Mouse (Mus musculus): ENCODE results near the gene Ddx39b. TPM values are rescaled to one million over a fixed set of nuclear protein-coding genes. Genes with fewer than 3 reads are reported as not detected.

The Ddx39b gene
- polyA plus RNA-seq, 1 experiment from 2014 or later = 432 TPM

DNA sequence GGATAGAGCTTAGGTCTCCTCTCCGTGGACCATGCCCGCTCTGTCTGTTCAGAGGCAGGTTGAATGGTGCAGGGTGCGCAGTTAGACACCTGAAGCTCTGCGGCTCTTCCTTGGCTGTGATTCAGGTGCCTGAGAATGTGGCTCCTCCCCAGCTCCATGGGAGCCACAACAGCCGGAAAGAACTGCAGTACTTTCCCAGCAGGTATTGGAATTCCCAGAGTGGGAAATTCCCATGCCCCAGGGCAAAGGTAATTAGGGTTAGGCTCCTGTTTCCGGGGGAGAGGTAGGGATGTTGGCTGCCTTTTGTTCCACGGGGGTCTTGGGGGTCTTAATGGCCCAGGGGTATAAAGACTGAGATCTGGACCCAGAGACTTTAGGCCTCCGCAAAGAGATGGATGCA is 42.6 kb upstream of the Ddx39b start:
- ATAC-seq (replicated peaks; ENCODE audit: low FRiP score) = no peak
- 55% methylated on average over 8 of the region's 8 CpGs for WGBS
- Histone ChIP-seq H3K9me3 (ENCODE audit: control insufficient read depth, low read length) (no peaks in the 10 kb centered on the region), H3K4me1 (replicated peaks; ENCODE audit: control insufficient read depth, insufficient read depth, low read length) (peaks cover 11% of the 10 kb centered on the region), H3K27me3 (replicated peaks; ENCODE audit: control insufficient read depth, insufficient read depth, low read length) (peaks cover 59% of the 10 kb centered on the region), H3K4me2 (no peak overlapping the region), H3K9ac (ENCODE audit: low read depth, low read length) (no peak overlapping the region), H3K4me3 (ENCODE audit: low read depth, low read length) (no peak overlapping the region), H3K27ac (ENCODE audit: low read depth, low read length) (no peak overlapping the region), H3K36me3 (ENCODE audit: control insufficient read depth, insufficient read depth, low read length) (no peaks in the 10 kb centered on the region)
- DNase-seq (ENCODE audit: low spot score) = no peak

- H3K36me3 ChIP-seq (ENCODE audit: control insufficient read depth, insufficient read depth, low read length) = no peaks in the 10 kb centered on the region
- WGBS = 52% methylated on average over 11 of the region's 11 CpGs
- peaks cover 62% of the 10 kb centered on the region for H3K27me3 ChIP-seq (replicated peaks; ENCODE audit: control insufficient read depth, insufficient read depth, low read length)
- peaks cover 3% of the 10 kb centered on the region; the same call in 1 of the 2 replicates for H3K4me1 ChIP-seq (replicated peaks; ENCODE audit: control insufficient read depth, insufficient read depth, low read length)
- peak overlapping the region; percentile 44 for H3K4me2 ChIP-seq
- H3K9ac ChIP-seq (ENCODE audit: low read depth, low read length) = no peak overlapping the region
- DNase-seq (ENCODE audit: low spot score) (no peak), ATAC-seq (replicated peaks; ENCODE audit: low FRiP score) (no peak)
- H3K27ac ChIP-seq (ENCODE audit: low read depth, low read length) = no peak overlapping the region
- H3K4me3 ChIP-seq (ENCODE audit: low read depth, low read length) = no peak overlapping the region
- H3K9me3 ChIP-seq (ENCODE audit: control insufficient read depth, low read length) = no peaks in the 10 kb centered on the region
These were observed 41.1 kb upstream of the Ddx39b start for GRCm38 (mm10) chr17:35200398-35200797.

- DNase-seq (ENCODE audit: low spot score) (no peak), ATAC-seq (replicated peaks; ENCODE audit: low FRiP score) (no peak)
- Histone ChIP-seq H3K27me3 (replicated peaks; ENCODE audit: control insufficient read depth, insufficient read depth, low read length) (peaks cover 62% of the 10 kb centered on the region), H3K36me3 (ENCODE audit: control insufficient read depth, insufficient read depth, low read length) (no peaks in the 10 kb centered on the region), H3K9me3 (ENCODE audit: control insufficient read depth, low read length) (no peaks in the 10 kb centered on the region), H3K4me1 (replicated peaks; ENCODE audit: control insufficient read depth, insufficient read depth, low read length) (peaks cover 3% of the 10 kb centered on the region; the same call in 1 of the 2 replicates), H3K27ac (ENCODE audit: low read depth, low read length) (no peak overlapping the region), H3K4me2 (peak overlapping the region; percentile 44), H3K4me3 (ENCODE audit: low read depth, low read length) (peak overlapping the region; percentile 22), H3K9ac (ENCODE audit: low read depth, low read length) (no peak overlapping the region)
- WGBS = 35% methylated on average over 11 of the region's 11 CpGs
These were observed 40.4 kb upstream of the Ddx39b start for GRCm38 (mm10) chr17:35201128-35201527.

DNA sequence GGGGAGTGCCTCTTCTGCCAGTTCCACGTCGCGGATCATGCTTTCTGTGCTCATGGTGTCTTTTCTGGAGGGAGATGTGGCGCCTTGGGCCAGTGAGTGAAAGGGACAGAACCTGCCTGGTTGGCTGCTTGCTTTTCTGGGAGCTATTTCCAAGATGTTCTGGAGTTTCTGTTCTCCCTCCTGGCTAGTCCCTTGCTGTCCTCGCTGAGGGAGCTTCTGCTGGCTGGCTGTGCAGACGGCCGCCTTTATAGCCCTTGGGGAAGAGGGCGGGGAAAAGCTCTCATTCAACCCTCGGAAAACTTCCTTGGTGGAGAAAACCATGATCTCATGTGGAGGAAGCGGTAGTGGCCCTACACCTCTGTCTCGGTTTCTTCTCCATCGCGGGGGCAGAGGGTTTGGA is 39.8 kb upstream of the Ddx39b start, which contains the start of gene Tnf:
TSS of gene Tnf (minus strand) at position 221 of the 400 bp plus-strand sequence.
- 24% methylated on average over 13 of the region's 13 CpGs for WGBS
- ATAC-seq (replicated peaks; ENCODE audit: low FRiP score) (no peak), DNase-seq (ENCODE audit: low spot score) (no peak)
- Histone ChIP-seq H3K4me1 (replicated peaks; ENCODE audit: control insufficient read depth, insufficient read depth, low read length) (peaks cover 3% of the 10 kb centered on the region; the same call in 1 of the 2 replicates), H3K27ac (ENCODE audit: low read depth, low read length) (no peak within 1 kb of the TSS), H3K9ac (ENCODE audit: low read depth, low read length) (no peak within 1 kb of the TSS), H3K4me2 (peak within 1 kb of the TSS; percentile 44), H3K27me3 (replicated peaks; ENCODE audit: control insufficient read depth, insufficient read depth, low read length) (peaks cover 57% of the 10 kb centered on the region), H3K36me3 (ENCODE audit: control insufficient read depth, insufficient read depth, low read length) (no peaks in the 10 kb centered on the region), H3K4me3 (ENCODE audit: low read depth, low read length) (peak within 1 kb of the TSS; percentile 22), H3K9me3 (ENCODE audit: control insufficient read depth, low read length) (no peaks in the 10 kb centered on the region)

DNA sequence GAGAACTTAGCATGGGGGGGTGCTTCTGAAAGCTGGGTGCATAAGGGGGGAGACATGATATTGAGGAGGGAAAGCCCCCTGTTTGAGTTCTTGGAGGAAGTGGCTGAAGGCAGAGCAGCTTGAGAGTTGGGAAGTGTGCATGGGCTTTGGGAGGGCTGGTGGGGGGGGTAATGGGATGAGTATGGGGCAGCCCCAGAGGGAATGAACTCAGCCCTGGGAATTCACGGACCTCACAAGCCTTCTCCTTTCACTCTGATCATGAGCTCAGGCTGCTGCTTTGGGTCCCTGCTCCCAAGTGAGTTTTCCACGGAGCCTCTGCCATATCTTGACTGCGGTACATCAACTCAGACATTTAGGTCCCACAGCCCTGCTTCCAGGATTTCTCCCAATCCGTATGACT is 39.1 kb upstream of the Ddx39b start:
- H3K36me3 ChIP-seq (ENCODE audit: control insufficient read depth, insufficient read depth, low read length) = no peaks in the 10 kb centered on the region
- peaks cover 57% of the 10 kb centered on the region for H3K27me3 ChIP-seq (replicated peaks; ENCODE audit: control insufficient read depth, insufficient read depth, low read length)
- no peak overlapping the region for H3K9ac ChIP-seq (ENCODE audit: low read depth, low read length)
- H3K4me3 ChIP-seq (ENCODE audit: low read depth, low read length) = no peak overlapping the region
- no peak for ATAC-seq (replicated peaks; ENCODE audit: low FRiP score)
- DNase-seq (ENCODE audit: low spot score) = no peak
- WGBS = 56% methylated on average over 4 of the region's 4 CpGs
- no peak overlapping the region for H3K4me2 ChIP-seq
- H3K27ac ChIP-seq (ENCODE audit: low read depth, low read length) = no peak overlapping the region
- H3K4me1 ChIP-seq (replicated peaks; ENCODE audit: control insufficient read depth, insufficient read depth, low read length) = peaks cover 3% of the 10 kb centered on the region; the same call in 1 of the 2 replicates
- no peaks in the 10 kb centered on the region for H3K9me3 ChIP-seq (ENCODE audit: control insufficient read depth, low read length)

DNA sequence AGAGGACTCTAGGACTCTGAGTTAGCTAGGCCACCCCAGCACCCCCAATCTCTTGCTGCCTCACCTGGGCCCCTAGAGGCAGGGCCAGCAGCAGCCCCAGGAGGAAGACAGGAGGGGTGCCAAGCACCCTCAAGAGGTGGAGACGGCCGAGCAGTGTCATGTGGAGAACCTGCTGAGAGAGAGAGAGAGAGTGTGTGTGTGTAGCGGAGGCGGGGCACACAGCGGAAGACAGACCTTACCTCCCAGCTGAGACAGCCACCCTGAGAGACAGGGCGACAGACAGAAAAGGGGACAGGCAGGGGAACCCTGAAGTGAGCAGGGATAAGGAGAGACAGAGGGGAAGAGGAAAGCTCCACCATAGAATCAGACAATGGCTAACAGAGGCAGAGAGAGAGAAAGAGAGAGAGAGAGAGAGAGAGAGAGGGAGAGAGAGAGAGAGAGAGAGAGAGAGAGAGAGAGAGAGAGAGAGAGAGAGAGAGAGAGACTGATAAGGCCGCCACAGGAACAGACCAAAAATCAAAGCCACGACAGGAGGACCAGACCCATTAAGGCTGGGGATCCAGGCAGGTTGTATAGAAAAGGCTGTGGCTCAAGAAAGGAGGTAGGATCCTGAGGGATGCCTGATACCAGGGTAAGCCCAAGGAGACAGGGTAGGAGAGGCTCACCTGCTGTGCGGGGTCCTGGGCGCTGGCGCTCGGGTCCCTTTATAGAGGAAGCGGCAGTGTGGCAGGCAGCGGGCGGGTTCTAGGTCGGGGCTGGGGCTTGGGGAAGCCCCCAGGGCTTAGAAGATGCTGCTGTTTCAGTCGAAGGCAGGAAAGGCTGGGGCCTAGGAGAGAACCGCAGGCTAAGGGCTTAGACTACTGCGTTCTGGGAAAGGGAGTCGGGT is 36.8 kb upstream of the Ddx39b start, which contains the start of gene Lta:
TSS of gene Lta (minus strand) at position 858 of the 886 bp plus-strand sequence.
- Histone ChIP-seq H3K4me3 (ENCODE audit: low read depth, low read length) (no peak within 1 kb of the TSS), H3K9ac (ENCODE audit: low read depth, low read length) (no peak within 1 kb of the TSS), H3K27me3 (replicated peaks; ENCODE audit: control insufficient read depth, insufficient read depth, low read length) (peaks cover 51% of the 10 kb centered on the region), H3K27ac (ENCODE audit: low read depth, low read length) (no peak within 1 kb of the TSS), H3K4me1 (replicated peaks; ENCODE audit: control insufficient read depth, insufficient read depth, low read length) (peaks cover 3% of the 10 kb centered on the region; the same call in 1 of the 2 replicates), H3K9me3 (ENCODE audit: control insufficient read depth, low read length) (no peaks in the 10 kb centered on the region), H3K4me2 (no peak within 1 kb of the TSS), H3K36me3 (ENCODE audit: control insufficient read depth, insufficient read depth, low read length) (no peaks in the 10 kb centered on the region)
- no peak for ATAC-seq (replicated peaks; ENCODE audit: low FRiP score)
- WGBS = 29% methylated on average over 20 of the region's 20 CpGs
- DNase-seq (ENCODE audit: low spot score) = no peak

- no peaks in the 10 kb centered on the region for H3K9me3 ChIP-seq (ENCODE audit: control insufficient read depth, low read length)
- H3K36me3 ChIP-seq (ENCODE audit: control insufficient read depth, insufficient read depth, low read length) = no peaks in the 10 kb centered on the region
- H3K27ac ChIP-seq (ENCODE audit: low read depth, low read length) = no peak overlapping the region
- ATAC-seq (replicated peaks; ENCODE audit: low FRiP score) (no peak), DNase-seq (ENCODE audit: low spot score) (no peak)
- whole genome bisulfite sequencing = 48% methylated on average over 10 of the region's 10 CpGs
- no peak overlapping the region for H3K4me3 ChIP-seq (ENCODE audit: low read depth, low read length)
- H3K9ac ChIP-seq (ENCODE audit: low read depth, low read length) = no peak overlapping the region
- peaks cover 51% of the 10 kb centered on the region for H3K27me3 ChIP-seq (replicated peaks; ENCODE audit: control insufficient read depth, insufficient read depth, low read length)
- no peak overlapping the region for H3K4me2 ChIP-seq
- H3K4me1 ChIP-seq (replicated peaks; ENCODE audit: control insufficient read depth, insufficient read depth, low read length) = peaks cover 3% of the 10 kb centered on the region; the same call in 1 of the 2 replicates
These were observed 36.2 kb upstream of the Ddx39b start for GRCm38 (mm10) chr17:35205380-35205769.

DNA sequence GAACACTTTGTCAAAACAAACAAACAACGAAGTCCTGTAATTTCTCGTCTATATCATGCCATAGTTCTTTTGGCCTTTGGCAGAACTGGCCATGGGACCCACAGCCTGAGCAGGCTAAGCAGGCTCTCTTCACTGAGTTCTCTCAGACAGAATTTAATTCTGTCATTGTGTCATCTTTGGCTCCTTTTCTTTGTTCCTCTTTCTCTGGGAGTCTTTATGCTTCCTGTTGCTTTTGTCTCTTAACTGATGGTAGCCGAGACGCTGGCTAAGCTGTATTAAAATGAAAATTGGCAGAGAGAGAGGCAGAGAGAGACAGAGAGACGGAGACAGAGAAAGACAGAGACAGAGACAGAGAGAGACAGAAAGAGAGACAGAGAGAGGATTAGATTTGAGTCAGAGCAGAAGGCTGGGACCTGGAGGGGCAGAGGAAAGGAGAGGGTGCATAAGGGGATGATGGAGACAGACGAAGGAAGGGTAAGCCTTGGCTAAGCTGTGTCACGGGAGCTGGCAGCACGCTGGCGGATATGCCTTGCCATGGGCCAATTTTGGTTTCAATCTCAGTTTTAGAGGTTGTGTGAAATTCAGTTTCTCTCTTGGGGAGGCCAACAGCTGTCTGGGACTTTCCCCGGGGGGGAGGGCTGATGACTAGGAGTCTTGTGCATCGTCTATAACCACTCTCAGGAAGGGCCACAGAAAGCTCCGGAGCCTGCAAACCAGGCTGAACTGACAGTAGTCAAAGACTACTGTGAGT is 31.6 kb upstream of the Ddx39b start:
- H3K4me3 ChIP-seq (ENCODE audit: low read depth, low read length) = no peak overlapping the region
- WGBS = 61% methylated on average over 12 of the region's 12 CpGs

More for the DNA sequence above, 31.6 kb upstream of the Ddx39b start:
- H3K4me1 ChIP-seq (replicated peaks; ENCODE audit: control insufficient read depth, insufficient read depth, low read length) = peaks cover 2% of the 10 kb centered on the region; the same call in 1 of the 2 replicates
- DNase-seq (ENCODE audit: low spot score) (no peak), ATAC-seq (replicated peaks; ENCODE audit: low FRiP score) (no peak)
- no peak overlapping the region for H3K4me2 ChIP-seq
- H3K27me3 ChIP-seq (replicated peaks; ENCODE audit: control insufficient read depth, insufficient read depth, low read length) = peaks cover 5% of the 10 kb centered on the region
- H3K9me3 ChIP-seq (ENCODE audit: control insufficient read depth, low read length) = no peaks in the 10 kb centered on the region
- no peaks in the 10 kb centered on the region for H3K36me3 ChIP-seq (ENCODE audit: control insufficient read depth, insufficient read depth, low read length)
- no peak overlapping the region for H3K27ac ChIP-seq (ENCODE audit: low read depth, low read length)
- no peak overlapping the region for H3K9ac ChIP-seq (ENCODE audit: low read depth, low read length)
